Mouse (Mus musculus) kidney, embryonic 14.5 days (tissue): ENCODE measurements around the gene Cfap45. TPM values are rescaled to one million over a fixed set of nuclear protein-coding genes. Genes with fewer than 3 reads are reported as not detected.

Experiments used
- ATAC-seq: fragments of 200-750 bp; cut with Nextera tagmentation; 2 replicates; pipeline ENCODE4 v1.8.0; 2017; ENCODE audit warnings: moderate number of reproducible peaks, mild to moderate bottlenecking, moderate TSS enrichment, moderate library complexity; ENCODE audit not compliant: low FRiP score, low TSS enrichment
- H3K27ac ChIP-seq: fragments of 300-500 bp; sonication (generic); 2 replicates; pipeline ENCODE4 v1.5.1; 2014; ENCODE audit warnings: low read depth, mild to moderate bottlenecking, low read length, moderate library complexity, mixed read lengths
- H3K27me3 ChIP-seq: fragments of 300-500 bp; sonication (generic); 2 replicates; pipeline ENCODE4 v1.6.1; 2014; ENCODE audit warnings: mild to moderate bottlenecking, low read length; ENCODE audit not compliant: control insufficient read depth, insufficient read depth
- H3K36me3 ChIP-seq: fragments of 300-500 bp; sonication (generic); 2 replicates; pipeline ENCODE4 v1.6.1; 2014; ENCODE audit warnings: low read length, mixed read lengths; ENCODE audit not compliant: control insufficient read depth, insufficient read depth
- H3K4me1 ChIP-seq: fragments of 300-500 bp; sonication (generic); 2 replicates; pipeline ENCODE4 v1.6.1; 2014; ENCODE audit warnings: low read length, mixed read lengths; ENCODE audit not compliant: control insufficient read depth, insufficient read depth
- H3K4me2 ChIP-seq: fragments of 300-500 bp; sonication (generic); replicated peaks from 2 replicates; pipeline ENCODE4 v1.6.1; 2014; ENCODE audit warnings: low read depth, mild to moderate bottlenecking, low read length
- H3K4me3 ChIP-seq: fragments of 300-500 bp; sonication (generic); 2 replicates; pipeline ENCODE4 v1.5.1; 2014; ENCODE audit warnings: mild to moderate bottlenecking, low read length
- H3K9ac ChIP-seq: fragments of 300-500 bp; sonication (generic); 2 replicates; pipeline ENCODE4 v1.6.1; 2014; ENCODE audit warnings: low read depth, mild to moderate bottlenecking, low read length, moderate library complexity
- H3K9me3 ChIP-seq: fragments of 300-500 bp; sonication (generic); 2 replicates; pipeline ENCODE4 v1.6.1; 2016; ENCODE audit warnings: low read length; ENCODE audit not compliant: control insufficient read depth
- WGBS: fragments of 180-500 bp; shearing (Covaris S2); extraction: QIAGEN DNeasy Blood & Tissue Kit; methylation state at CpG from one replicate; pipeline ENCODE4 v1.1.7; 2014; 5-methylcytosine and 5-hydroxymethylcytosine counted together
- polyA plus RNA-seq: library from polyadenylated mRNA; unstranded; fragments of >200 nt; fragmentation: Nextera tagmentation; extraction: Ambion mirVana; gene quantifications from 2 replicates; pipeline ENCODE4 v1.2.1, GENCODE M21; 2014

Gene Cfap45
- polyA plus RNA-seq, 1 experiment from 2014 or later = 1.2 TPM

DNA sequence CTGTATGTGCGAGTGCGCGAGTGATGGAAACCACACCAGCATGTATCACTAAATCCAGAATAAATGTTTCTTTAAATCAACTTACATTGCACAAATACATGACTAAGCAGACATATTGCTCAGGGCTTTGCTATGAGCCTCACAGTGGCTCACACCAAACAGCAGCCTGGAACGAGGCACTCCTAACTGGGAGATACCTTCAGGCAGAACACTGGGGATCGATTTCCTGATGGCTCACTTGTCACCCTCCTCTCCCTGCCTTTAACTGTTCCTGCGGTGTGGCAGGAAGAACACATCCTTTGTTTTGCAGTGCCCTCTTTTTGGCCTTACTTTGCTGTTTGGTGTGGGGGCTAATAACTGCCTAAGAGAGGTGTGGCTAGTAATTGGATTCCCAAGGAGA is 957 bp upstream of the Cfap45 start:
- Histone ChIP-seq H3K4me1 (peaks cover 10% of the 10 kb centered on the region; the same call in 1 of the 2 replicates), H3K36me3 (no peaks in the 10 kb centered on the region), H3K4me2 (no peak overlapping the region), H3K9ac (no peak overlapping the region), H3K4me3 (no peak overlapping the region), H3K27ac (no peak overlapping the region), H3K9me3 (peaks cover 7% of the 10 kb centered on the region; the same call in 1 of the 2 replicates), H3K27me3 (no peaks in the 10 kb centered on the region)
- 52% methylated on average over 6 of the region's 6 CpGs for WGBS
- ATAC-seq = no peak

DNA sequence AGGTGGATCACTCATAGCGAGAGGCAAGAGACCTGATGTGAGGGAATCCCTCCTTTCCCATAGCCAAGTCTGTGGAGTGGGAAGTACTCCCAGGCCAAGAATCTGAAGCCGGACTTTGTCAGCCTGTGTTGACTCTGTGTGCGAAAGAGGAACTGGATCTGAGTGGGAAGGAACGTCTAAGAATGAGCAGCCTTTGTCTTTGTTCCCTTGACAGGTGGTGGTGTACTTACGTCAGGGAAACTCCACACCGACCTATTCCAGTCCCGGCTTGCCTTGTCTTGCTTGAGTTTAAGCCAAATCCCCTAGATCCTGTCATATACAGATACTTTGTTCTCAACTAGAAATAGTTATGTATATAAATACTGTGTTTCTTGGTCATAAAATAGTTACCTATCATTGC is 1.9 kb downstream of the Cfap45 start:
- H3K4me3 ChIP-seq = no peak overlapping the region
- no peaks in the 10 kb centered on the region for H3K36me3 ChIP-seq
- H3K27me3 ChIP-seq = 0 out of 2 replicates have a peak, but pooled peaks cover 3% of the 10 kb centered on the region
- ATAC-seq = no peak
- H3K4me2 ChIP-seq = no peak overlapping the region
- peaks cover 4% of the 10 kb centered on the region; the same call in 1 of the 2 replicates for H3K9me3 ChIP-seq
- no peak overlapping the region for H3K27ac ChIP-seq
- H3K9ac ChIP-seq = no peak overlapping the region
- peaks cover 16% of the 10 kb centered on the region; the same call in 1 of the 2 replicates for H3K4me1 ChIP-seq
- WGBS = 72% methylated on average over 7 of the region's 7 CpGs

DNA sequence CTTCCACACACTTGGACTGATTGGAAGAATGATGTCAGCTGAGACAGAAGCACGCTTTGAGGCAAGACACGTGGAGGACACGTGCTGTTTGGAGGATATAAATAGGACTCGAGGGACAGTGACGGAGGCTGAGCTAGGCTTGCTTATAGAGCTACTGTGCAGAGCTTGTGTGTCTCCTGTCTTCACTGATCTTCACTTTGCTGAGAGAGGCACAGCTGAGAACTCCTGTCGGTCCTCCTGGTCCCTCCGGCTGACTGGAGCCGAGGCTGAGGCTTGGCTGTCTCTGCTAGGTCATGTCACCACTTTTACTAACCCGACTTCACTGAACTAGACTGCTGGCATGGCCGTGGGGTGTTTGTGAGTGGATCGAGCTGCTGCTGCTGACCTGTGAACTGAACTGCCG is 3.1 kb downstream of the Cfap45 start:
- H3K27me3 ChIP-seq = 0 out of 2 replicates have a peak, but pooled peaks cover 3% of the 10 kb centered on the region
- no peak for ATAC-seq
- H3K4me3 ChIP-seq = no peak overlapping the region
- H3K4me1 ChIP-seq = peaks cover 16% of the 10 kb centered on the region; the same call in 1 of the 2 replicates
- WGBS = 51% methylated on average over 12 of the region's 12 CpGs
- H3K9ac ChIP-seq = no peak overlapping the region
- H3K27ac ChIP-seq = no peak overlapping the region
- H3K9me3 ChIP-seq = no peaks in the 10 kb centered on the region
- H3K4me2 ChIP-seq = no peak overlapping the region
- no peaks in the 10 kb centered on the region for H3K36me3 ChIP-seq

DNA sequence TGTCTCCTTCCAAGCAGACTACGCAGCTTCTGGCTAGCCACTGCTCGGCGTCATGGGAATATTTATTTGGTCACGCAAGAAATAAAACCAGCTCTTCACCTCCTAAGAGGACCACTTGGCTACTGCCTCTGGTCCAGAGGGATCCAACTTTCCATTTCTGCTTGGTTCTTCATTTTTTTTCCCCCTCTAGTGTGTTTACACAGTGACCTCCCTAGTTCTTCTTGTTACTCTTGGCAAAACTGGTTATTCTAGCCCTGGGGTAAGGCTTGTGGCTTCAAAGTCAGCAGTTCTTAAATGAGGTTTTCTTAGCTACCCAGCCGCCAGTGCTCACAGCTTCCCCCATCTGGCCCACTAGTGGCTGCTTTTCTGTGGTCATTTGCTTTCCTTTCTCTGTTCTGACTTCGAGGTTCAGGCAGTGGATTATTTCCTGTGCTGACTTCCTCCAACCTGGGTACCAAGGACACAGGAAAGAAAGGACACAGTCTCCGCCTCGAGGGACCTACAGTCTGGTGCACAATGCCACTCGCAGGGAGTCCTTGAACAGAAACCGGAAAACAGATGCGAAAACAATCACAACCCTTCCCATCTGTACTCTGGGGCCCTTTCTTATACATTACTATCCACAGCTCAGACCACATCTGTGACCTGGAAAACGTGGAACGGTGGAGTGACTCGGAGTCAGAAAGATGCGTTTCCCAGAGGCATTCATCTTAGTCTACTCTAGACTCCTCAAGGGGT is 4.6 kb downstream of the Cfap45 start:
- H3K9me3 ChIP-seq = no peaks in the 10 kb centered on the region
- H3K4me2 ChIP-seq = no peak overlapping the region
- H3K27ac ChIP-seq = peak overlapping the region; percentile 55; the same call in 1 of the 2 replicates
- no peak overlapping the region for H3K9ac ChIP-seq
- no peaks in the 10 kb centered on the region for H3K36me3 ChIP-seq
- H3K4me3 ChIP-seq = no peak overlapping the region
- peaks cover 15% of the 10 kb centered on the region; the same call in 1 of the 2 replicates for H3K4me1 ChIP-seq
- H3K27me3 ChIP-seq = 0 out of 2 replicates have a peak, but pooled peaks cover 3% of the 10 kb centered on the region
- no peak for ATAC-seq
- WGBS = 41% methylated on average over 15 of the region's 15 CpGs

DNA sequence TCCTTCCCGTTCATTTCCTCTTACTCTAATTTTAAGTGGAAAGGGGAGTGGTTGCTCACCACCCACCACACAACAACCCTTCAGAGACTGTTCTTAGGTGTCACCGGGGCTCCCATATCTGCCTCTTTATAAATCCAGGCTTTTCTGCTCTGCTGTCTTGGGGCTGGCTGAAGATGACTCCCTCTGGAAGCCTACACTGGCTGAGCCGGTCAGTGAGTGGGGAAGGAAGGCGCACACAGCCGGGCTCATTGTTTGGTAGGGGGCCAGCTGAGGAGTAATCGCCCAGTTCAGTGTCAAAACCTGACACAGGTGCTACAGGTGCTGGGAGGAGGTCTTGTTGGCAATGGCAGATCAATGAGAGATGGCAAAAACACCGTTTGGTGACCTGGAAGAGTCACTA is 5.4 kb downstream of the Cfap45 start:
- 66% methylated on average over 7 of the region's 7 CpGs for WGBS
- H3K36me3 ChIP-seq = no peaks in the 10 kb centered on the region
- H3K4me3 ChIP-seq = no peak overlapping the region
- no peak overlapping the region; the same call in 1 of the 2 replicates for H3K4me2 ChIP-seq
- H3K27me3 ChIP-seq = 0 out of 2 replicates have a peak, but pooled peaks cover 3% of the 10 kb centered on the region
- no peak for ATAC-seq
- no peak overlapping the region for H3K9ac ChIP-seq
- peaks cover 14% of the 10 kb centered on the region; the same call in 1 of the 2 replicates for H3K4me1 ChIP-seq
- no peaks in the 10 kb centered on the region for H3K9me3 ChIP-seq
- no peak overlapping the region for H3K27ac ChIP-seq

DNA sequence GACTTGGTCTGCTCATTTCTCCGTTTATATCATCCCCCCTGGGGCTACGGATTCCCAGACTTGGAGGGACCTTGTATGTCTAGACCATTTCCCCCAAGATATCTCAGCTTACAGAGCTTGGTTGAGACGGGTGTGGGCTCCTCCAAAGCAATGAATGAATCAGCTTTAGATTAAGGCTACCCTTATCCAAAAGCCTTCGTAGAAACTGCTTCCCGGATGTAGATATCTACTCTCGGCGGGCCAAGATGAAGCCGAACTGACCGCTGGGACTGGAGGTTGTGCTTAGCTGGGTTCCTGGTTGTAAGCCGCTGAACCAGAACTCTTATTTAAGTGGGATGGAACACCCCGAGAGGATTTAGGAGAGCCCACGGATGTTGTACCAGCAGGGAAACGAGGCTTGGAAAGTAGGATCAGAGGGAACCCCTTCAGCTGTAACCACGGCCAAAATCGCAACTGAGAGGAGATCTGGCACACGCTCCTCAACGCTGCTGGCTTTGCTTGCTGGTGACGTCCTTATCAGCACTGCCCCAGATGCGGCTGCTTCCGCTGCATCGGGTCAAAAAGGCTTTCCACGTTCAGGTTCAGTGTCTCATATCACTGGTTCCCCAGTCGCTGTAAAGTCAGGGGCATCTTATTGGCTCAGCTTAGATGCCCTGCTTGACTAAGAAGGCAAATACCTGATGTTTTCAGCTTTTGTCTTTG is 5.9 kb downstream of the Cfap45 start:
- peaks cover 10% of the 10 kb centered on the region; the same call in 1 of the 2 replicates for H3K4me1 ChIP-seq
- H3K27ac ChIP-seq = no peak overlapping the region
- H3K36me3 ChIP-seq = no peaks in the 10 kb centered on the region
- H3K27me3 ChIP-seq = 0 out of 2 replicates have a peak, but pooled peaks cover 3% of the 10 kb centered on the region
- ATAC-seq = no peak
- no peak overlapping the region for H3K9ac ChIP-seq
- no peak overlapping the region; the same call in 1 of the 2 replicates for H3K4me2 ChIP-seq
- no peaks in the 10 kb centered on the region for H3K9me3 ChIP-seq
- 71% methylated on average over 23 of the region's 23 CpGs for WGBS
- H3K4me3 ChIP-seq = no peak overlapping the region

DNA sequence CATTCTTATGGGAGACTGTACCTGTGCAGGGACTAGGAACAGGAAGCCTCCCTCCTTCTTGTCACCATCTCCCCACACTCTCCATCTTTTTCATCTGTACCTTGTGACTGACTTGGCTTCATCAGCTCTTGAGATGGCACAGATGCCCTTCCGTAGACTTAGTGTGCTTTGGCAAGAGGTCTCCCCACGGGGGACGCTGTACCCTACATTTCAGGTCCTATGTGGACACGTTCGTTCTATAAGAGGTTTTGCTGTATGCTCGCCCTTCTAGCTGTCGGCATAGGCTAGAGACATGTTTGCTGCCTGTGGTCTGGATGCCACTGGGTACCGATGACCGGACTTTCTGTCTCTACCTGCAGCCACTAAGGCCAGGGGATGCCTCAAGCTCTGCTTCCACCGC is 6.8 kb downstream of the Cfap45 start:
- ATAC-seq = no peak
- H3K27ac ChIP-seq = no peak overlapping the region
- H3K4me3 ChIP-seq = no peak overlapping the region
- H3K4me1 ChIP-seq = peaks cover 10% of the 10 kb centered on the region; the same call in 1 of the 2 replicates
- H3K4me2 ChIP-seq = no peak overlapping the region
- H3K27me3 ChIP-seq = 0 out of 2 replicates have a peak, but pooled peaks cover 3% of the 10 kb centered on the region
- no peaks in the 10 kb centered on the region for H3K36me3 ChIP-seq
- no peaks in the 10 kb centered on the region for H3K9me3 ChIP-seq
- no peak overlapping the region for H3K9ac ChIP-seq
- 94% methylated on average over 10 of the region's 10 CpGs for WGBS

DNA sequence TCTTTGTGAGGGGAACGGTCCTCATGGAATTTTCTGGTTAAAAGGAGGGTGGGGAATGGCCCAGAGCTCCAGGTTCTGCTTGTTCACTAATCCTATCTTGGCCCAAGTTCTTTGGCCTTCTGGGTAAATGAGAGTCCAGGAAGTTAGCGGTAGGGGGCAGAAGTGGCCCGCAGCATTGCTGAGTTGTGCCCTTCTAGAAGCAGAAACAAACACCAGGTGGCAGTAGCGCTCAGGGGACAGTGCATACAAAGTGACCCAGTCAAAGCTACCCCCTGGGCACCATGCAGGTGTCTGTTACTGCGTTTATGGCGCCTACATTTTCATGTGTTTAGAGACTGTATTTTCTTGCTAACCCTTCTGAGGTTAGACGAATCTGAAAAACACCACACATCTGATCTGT is 8.1 kb downstream of the Cfap45 start:
- WGBS = 5% methylated on average over 7 of the region's 7 CpGs
- peaks cover 10% of the 10 kb centered on the region; the same call in 1 of the 2 replicates for H3K4me1 ChIP-seq
- H3K9me3 ChIP-seq = no peaks in the 10 kb centered on the region
- no peaks in the 10 kb centered on the region for H3K36me3 ChIP-seq
- H3K27ac ChIP-seq = no peak overlapping the region
- H3K4me3 ChIP-seq = no peak overlapping the region
- peak; percentile 80 for ATAC-seq
- H3K4me2 ChIP-seq = no peak overlapping the region
- no peak overlapping the region for H3K9ac ChIP-seq
- H3K27me3 ChIP-seq = 0 out of 2 replicates have a peak, but pooled peaks cover 3% of the 10 kb centered on the region
